Mouse (Mus musculus) T-cell, adult 66 days (primary cell): ENCODE data around the gene Klk1b21. TPM values are rescaled to one million over a fixed set of nuclear protein-coding genes. Genes with fewer than 3 reads are reported as not detected.

Experiments used
- total RNA-seq, 2 experiments: library from RNA; stranded (reverse); gene quantifications; 3 replicates in 1 of 2; 4 replicates in 1 of 2; pipeline ENCODE4 v1.2.4; 2023

The Klk1b21 gene
- total RNA-seq: not detected

DNA sequence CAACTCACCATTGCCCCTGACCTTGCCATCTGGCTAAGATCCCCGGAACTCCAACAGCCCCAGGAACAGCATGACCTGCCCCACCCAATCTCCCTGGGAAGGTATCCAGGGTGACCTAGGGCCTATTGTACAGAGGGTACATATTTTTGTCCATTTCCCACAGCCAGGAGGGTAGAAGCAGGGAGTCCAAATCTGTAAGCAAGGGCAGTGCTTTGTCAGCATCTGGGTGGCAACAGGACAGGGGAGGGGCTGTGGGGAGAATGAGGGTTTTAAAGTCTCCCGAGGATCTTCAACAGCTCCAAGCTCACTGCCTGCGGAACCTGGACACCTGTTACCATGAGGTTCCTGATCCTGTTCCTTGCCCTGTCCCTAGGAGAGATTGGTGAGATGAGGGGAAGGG is at the start of gene Klk1b21:
TSS of gene Klk1b21 (plus strand) at position 301 of the 400 bp plus-strand sequence.

DNA sequence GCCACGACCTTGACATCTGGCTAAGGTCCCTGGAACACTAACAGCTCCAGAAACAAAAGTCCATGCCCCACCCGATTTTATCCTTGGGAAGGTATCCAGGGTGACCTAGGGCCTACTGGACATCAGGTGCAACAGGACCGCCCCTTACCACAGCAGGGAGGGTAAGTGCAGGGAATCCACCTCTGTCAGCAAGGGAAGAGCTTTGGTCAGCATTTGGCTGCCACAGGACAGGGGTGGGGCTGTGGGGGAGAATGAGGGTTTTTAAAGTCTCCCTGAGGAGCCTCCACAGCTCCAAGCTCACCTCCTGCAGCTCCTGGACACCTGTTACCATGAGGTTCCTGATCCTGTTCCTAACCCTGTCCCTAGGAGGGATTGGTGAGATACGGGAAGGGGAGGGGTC is 10.2 kb downstream of the Klk1b21 start, which contains the start of gene Klk1b22:
TSS of gene Klk1b22 (plus strand) at position 301 of the 400 bp plus-strand sequence.

DNA sequence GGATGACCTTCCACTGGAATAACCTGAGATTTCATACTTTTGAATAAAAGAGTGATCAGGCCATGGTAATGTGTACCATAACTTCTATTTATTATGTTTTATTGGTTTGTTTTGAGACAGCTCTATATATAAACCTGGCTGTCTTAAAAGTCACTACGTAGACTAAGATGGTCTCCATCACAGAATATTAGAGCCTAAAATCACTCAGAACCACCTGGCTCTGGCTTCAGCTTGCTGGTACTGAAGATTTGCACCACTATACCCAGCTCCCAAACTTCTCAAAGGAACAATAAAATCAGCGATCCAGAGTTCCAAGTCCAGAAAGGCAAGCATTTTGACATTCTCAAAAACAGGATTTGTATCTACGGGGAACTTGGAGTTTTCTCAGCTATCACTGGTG is 34.3 kb downstream of the Klk1b21 start, which contains the start of gene Klk1b16:
TSS of gene Klk1b16 (plus strand) at position 301 of the 400 bp plus-strand sequence.

Other genes with a start within 250 kb of the Klk1b21 start
- gene Klk4, start 221.2 kb upstream of the Klk1b21 start, total RNA-seq: not detected
- not detected for gene Klk15, start 168.6 kb upstream of the Klk1b21 start, total RNA-seq
- gene Klk1b8, start 151.7 kb upstream of the Klk1b21 start, total RNA-seq: not detected
- gene Klk1b1, start 135.6 kb upstream of the Klk1b21 start, total RNA-seq: not detected
- 1 to 10 TPM in 1 of 2 experiments, not detected in 1; 1.1 TPM for gene Klk1b9, start 126.3 kb upstream of the Klk1b21 start, total RNA-seq
- not detected for gene Klk1b11, start 106.5 kb upstream of the Klk1b21 start, total RNA-seq
- not detected for gene Klk1b26, start 90.2 kb upstream of the Klk1b21 start, total RNA-seq
- 1 to 10 TPM in 1 of 2 experiments, not detected in 1; 1.1 TPM for gene Klk1b27, start 50.0 kb upstream of the Klk1b21 start, total RNA-seq
- gene Klk1b22, start 10.3 kb downstream of the Klk1b21 start, total RNA-seq: not detected
- gene Klk1b16, start 34.4 kb downstream of the Klk1b21 start, total RNA-seq: not detected
- gene Klk1b24, start 85.9 kb downstream of the Klk1b21 start, total RNA-seq: not detected
- gene Klk1b3, start 95.9 kb downstream of the Klk1b21 start, total RNA-seq: not detected
- not detected for gene Klk1b4, start 105.1 kb downstream of the Klk1b21 start, total RNA-seq
- gene Klk1b5, start 113.6 kb downstream of the Klk1b21 start, total RNA-seq: not detected
- 1 to 10 TPM; 1.2 to 1.8 TPM for gene Klk1, start 123.0 kb downstream of the Klk1b21 start, total RNA-seq
- not detected for gene Gm36864, start 133.8 kb downstream of the Klk1b21 start, total RNA-seq
- 1 to 10 TPM; 2.2 to 2.5 TPM for gene 1700028J19Rik, start 144.4 kb downstream of the Klk1b21 start, total RNA-seq
- gene 2410002F23Rik, start 144.4 kb downstream of the Klk1b21 start, total RNA-seq: 100 to 1,000 TPM; 161 to 167 TPM
- gene Acp4, start 155.1 kb downstream of the Klk1b21 start, total RNA-seq: not detected
- not detected for gene Gm15517, start 159.1 kb downstream of the Klk1b21 start, total RNA-seq
- gene Clec11a, start 204.6 kb downstream of the Klk1b21 start, total RNA-seq: 1 to 10 TPM in 1 of 2 experiments, under 1 TPM in 1; 0.98 to 1.1 TPM
- under 1 TPM; 0.21 to 0.82 TPM for gene Shank1, start 207.9 kb downstream of the Klk1b21 start, total RNA-seq